Mouse (Mus musculus) kidney, postnatal 0 days (tissue): Measurements from ENCODE around the gene Chd1. TPM values are rescaled to one million over a fixed set of nuclear protein-coding genes. Genes with fewer than 3 reads are reported as not detected.

Experiments used
- ATAC-seq: fragments of 200-750 bp; cut with Nextera tagmentation; replicated peaks from 2 replicates; pipeline ENCODE4 v1.8.0; 2017; ENCODE audit warnings: low read depth, moderate number of reproducible peaks, moderate TSS enrichment, moderate library complexity; ENCODE audit not compliant: low FRiP score
- DNase-seq: peaks from one replicate; pipeline ENCODE4 v3.0.0-alpha.2; 2016; ENCODE audit warnings: low spot score
- H3K27ac ChIP-seq: fragments of 300-500 bp; sonication (generic); 2 replicates; pipeline ENCODE4 v1.5.1; 2014; ENCODE audit warnings: mild to moderate bottlenecking
- H3K27me3 ChIP-seq: fragments of 300-500 bp; sonication (generic); 2 replicates; pipeline ENCODE4 v1.6.1; 2014; ENCODE audit warnings: low read length, mixed read lengths; ENCODE audit not compliant: insufficient read depth
- H3K36me3 ChIP-seq: fragments of 300-500 bp; sonication (generic); 2 replicates; pipeline ENCODE4 v1.6.1; 2014; ENCODE audit warnings: low read length, mixed read lengths; ENCODE audit not compliant: insufficient read depth
- H3K4me1 ChIP-seq: fragments of 300-500 bp; sonication (generic); replicated peaks from 2 replicates; pipeline ENCODE4 v1.6.1; 2014; ENCODE audit warnings: antibody characterized with exemption, low read length, mixed read lengths; ENCODE audit not compliant: insufficient read depth
- H3K4me2 ChIP-seq: fragments of 300-500 bp; sonication (generic); 2 replicates; pipeline ENCODE4 v1.6.1; 2014; ENCODE audit warnings: mild to moderate bottlenecking, low read length, moderate library complexity, mixed read lengths
- H3K4me3 ChIP-seq: fragments of 300-500 bp; sonication (generic); replicated peaks from 2 replicates; pipeline ENCODE4 v1.5.1; 2014; ENCODE audit warnings: low read depth, low read length
- H3K9ac ChIP-seq: fragments of 300-500 bp; sonication (generic); 2 replicates; pipeline ENCODE4 v1.6.1; 2014; ENCODE audit warnings: low read depth, low read length
- H3K9me3 ChIP-seq: fragments of 300-500 bp; sonication (generic); replicated peaks from 2 replicates; pipeline ENCODE4 v1.6.1; 2016; ENCODE audit warnings: low read length, inconsistent platforms, mixed read lengths
- CTCF ChIP-seq: IDR thresholded peaks from 2 replicates; pipeline ENCODE4 v1.5.1; 2016; ENCODE audit warnings: antibody characterized with exemption, low read depth, mild to moderate bottlenecking, moderate library complexity
- WGBS: fragments of 180-500 bp; shearing (Covaris S2); extraction: QIAGEN DNeasy Blood & Tissue Kit; methylation state at CpG from one replicate; pipeline ENCODE4 v1.1.7; 2014; 5-methylcytosine and 5-hydroxymethylcytosine counted together
- polyA plus RNA-seq: library from polyadenylated mRNA; unstranded; fragments of >200 nt; fragmentation: Nextera tagmentation; extraction: Ambion mirVana; gene quantifications from 2 replicates; pipeline ENCODE4 v1.2.1, GENCODE M21; 2015

Chd1 gene
- polyA plus RNA-seq, 1 experiment from 2014 or later, result 23.4 TPM

DNA sequence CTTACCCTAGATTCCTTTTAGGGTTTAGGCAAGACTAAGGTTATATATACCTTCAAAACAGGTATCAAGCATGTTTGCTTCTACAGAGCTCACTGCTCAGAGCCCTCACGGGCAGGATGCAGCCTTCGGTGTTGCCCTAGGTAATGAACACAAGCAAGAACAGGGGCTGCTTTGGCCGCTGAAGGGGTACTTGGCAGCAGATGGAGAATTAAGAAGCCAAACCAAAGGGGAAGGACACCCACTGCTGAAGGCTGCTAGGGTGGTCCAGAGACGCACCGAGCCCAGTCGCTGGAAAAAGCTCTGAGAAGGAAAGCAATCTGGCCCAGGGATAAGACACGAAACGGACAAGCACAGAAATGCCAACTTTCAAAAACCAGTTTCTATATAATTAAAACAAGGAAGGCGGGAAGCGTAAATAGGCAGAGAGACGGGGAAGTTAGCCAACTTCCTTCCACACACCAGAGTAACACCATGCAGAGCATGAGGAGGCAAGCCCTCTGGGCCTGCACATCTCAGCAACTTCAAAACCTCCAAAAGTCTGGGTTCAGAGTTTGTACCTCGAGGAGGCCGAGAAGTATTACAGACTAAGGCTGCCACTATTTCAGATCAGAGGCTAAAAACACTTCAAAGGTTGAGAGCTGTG lies 107.5 kb downstream of the Chd1 start:
- no peak for TF ChIP-seq CTCF
- Histone ChIP-seq H3K9me3 (no peaks in the 10 kb centered on the region), H3K4me1 (peaks cover 26% of the 10 kb centered on the region; the same call in 1 of the 2 replicates), H3K9ac (no peak overlapping the region), H3K4me2 (no peak overlapping the region), H3K4me3 (no peak overlapping the region), H3K36me3 (no peaks in the 10 kb centered on the region), H3K27me3 (no peaks in the 10 kb centered on the region), H3K27ac (no peak overlapping the region)
- no peak for ATAC-seq
- 87% methylated on average over 13 of the region's 13 CpGs for WGBS
- no peak for DNase-seq

DNA sequence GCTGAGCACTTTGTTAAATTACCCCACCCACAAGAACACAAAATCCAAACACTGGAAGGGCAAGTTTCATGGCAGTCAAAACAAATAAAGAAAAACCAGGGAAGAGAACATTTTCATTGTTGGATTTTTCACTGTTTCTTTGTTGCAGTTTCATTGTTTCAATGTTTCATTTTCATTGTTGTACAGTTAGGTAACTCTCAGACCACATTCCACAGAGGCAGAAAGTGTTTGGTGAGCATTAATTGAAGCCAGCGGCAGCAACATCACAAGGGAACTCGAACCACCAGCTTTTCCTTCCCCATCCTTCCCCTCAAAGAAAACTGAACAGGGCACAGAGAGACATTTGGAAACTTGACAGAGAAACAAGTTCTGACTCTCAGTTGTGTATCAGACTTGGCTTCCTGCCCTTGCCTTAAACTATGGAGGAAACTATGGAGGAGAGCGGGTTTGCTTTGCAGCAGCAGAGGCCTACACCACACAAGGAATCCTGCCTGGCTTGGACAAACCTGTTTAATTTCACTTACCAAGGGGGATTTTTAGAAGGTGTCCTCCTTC lies 109.0 kb downstream of the Chd1 start:
- H3K4me3 ChIP-seq, result no peak overlapping the region
- no peaks in the 10 kb centered on the region for H3K9me3 ChIP-seq
- 50% methylated on average over 3 of the region's 3 CpGs for WGBS
- ATAC-seq, result no peak
- no peaks in the 10 kb centered on the region for H3K36me3 ChIP-seq
- peaks cover 24% of the 10 kb centered on the region; the same call in 1 of the 2 replicates for H3K4me1 ChIP-seq
- no peak overlapping the region for H3K27ac ChIP-seq
- no peak for DNase-seq
- no peak overlapping the region for H3K9ac ChIP-seq
- H3K4me2 ChIP-seq, result no peak overlapping the region
- H3K27me3 ChIP-seq, result no peaks in the 10 kb centered on the region
- TF ChIP-seq CTCF, result no peak

DNA sequence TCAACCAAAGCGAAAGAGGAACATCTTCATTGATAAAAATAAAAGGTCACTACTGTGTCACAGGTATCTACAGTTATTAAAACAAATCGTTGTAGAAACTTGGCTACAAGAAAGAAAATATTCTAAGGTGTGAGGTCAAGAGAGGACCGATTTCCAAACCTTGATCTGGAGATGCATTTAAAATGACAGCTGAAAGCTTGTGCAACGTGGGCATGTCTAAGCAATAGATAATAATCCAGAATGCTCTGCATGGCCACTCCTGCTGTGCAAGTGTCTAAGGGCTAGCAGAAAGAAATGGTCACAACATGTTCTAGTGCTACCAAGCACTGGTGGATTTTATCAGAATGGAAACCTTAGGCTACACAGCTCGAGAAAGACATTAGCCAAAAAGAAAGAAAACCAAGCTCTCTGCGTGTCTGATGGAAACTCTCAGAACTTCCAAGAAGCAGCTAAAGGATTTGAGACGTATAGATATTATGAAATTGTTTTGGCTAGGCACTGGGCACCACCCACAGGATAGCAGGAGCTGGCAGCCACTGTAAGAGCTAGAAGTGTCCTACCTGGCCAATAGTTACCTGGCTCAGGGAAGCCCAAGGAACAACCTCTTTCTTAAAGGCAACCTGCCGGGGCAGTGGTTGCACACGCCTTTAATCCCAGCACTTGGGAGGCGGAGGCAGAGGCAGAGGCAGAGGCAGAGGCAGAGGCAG lies 110.7 kb downstream of the Chd1 start:
- H3K27ac ChIP-seq, result no peak overlapping the region
- H3K4me2 ChIP-seq, result no peak overlapping the region
- H3K4me3 ChIP-seq, result no peak overlapping the region
- H3K27me3 ChIP-seq, result no peaks in the 10 kb centered on the region
- no peak overlapping the region for H3K9ac ChIP-seq
- H3K9me3 ChIP-seq, result no peaks in the 10 kb centered on the region
- 0 out of 2 replicates have a peak, but pooled peaks cover 1% of the 10 kb centered on the region for H3K36me3 ChIP-seq
- DNase-seq (no peak), ATAC-seq (no peak)
- 89% methylated on average over 10 of the region's 10 CpGs for whole genome bisulfite sequencing
- no peak for TF ChIP-seq CTCF
- 0 out of 2 replicates have a peak, but pooled peaks cover 10% of the 10 kb centered on the region for H3K4me1 ChIP-seq

DNA sequence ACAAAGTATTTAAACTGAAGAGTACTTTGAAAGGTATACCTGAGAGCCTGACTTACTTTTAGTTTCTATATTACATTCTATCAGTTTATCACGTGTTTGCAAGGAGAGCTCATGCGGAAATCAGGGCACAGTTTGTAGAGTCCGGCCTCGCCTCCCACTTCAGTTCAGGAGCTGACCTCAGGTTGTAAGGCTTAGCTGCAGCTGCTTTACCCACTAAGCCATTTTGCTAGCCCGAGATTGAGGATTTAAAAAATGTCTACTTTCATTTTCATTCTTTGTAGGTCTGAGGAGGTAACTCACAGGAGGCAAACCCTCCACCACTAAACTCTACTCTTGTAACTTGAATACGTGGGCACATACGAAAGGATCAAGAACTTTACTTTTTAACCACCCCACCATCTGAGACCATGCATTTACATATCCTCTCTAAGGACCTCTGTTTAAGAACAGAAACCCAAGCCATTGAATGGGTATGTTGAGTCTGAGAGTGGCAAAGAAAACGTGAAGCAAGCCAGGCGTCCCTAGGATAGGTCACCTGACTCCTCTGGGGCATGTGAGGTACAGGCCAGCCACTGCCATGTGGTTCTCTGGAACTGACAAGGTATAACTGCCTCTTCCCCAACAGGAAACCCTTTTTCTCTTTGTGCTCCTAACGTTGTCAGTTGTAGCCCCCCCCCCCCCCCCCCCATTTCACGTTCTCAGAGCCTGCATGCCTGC lies 111.8 kb downstream of the Chd1 start:
- Histone ChIP-seq H3K9me3 (no peaks in the 10 kb centered on the region), H3K9ac (no peak overlapping the region), H3K4me1 (peaks cover 10% of the 10 kb centered on the region; the same call in 1 of the 2 replicates), H3K27me3 (no peaks in the 10 kb centered on the region), H3K27ac (no peak overlapping the region), H3K4me2 (no peak overlapping the region), H3K36me3 (0 out of 2 replicates have a peak, but pooled peaks cover 5% of the 10 kb centered on the region), H3K4me3 (no peak overlapping the region)
- DNase-seq, result no peak
- no peak for ATAC-seq
- TF ChIP-seq CTCF, result no peak
- WGBS, result 76% methylated on average over 9 of the region's 11 CpGs

DNA sequence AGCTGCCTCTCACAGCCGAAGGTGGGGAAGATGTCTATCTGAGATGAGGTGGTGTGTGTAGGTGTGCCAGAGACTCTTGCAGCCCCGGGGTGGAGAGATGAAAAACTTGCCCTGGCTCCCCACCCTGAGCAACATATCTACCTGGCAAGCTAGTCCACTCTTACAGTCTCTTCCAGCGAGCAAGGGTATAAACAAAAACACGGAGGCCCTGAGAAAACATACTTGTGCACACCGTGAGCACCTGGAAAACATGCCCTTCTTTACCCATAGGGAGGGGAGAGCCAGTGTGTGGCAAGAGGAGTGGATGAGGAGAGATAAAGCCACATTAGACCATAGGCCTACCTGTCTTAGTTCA lies 112.3 kb downstream of the Chd1 start:
- no peak for TF ChIP-seq CTCF
- Histone ChIP-seq H3K9ac (no peak overlapping the region), H3K27ac (no peak overlapping the region), H3K27me3 (no peaks in the 10 kb centered on the region), H3K4me1 (peaks cover 10% of the 10 kb centered on the region; the same call in 1 of the 2 replicates), H3K4me3 (no peak overlapping the region), H3K9me3 (no peaks in the 10 kb centered on the region), H3K4me2 (no peak overlapping the region), H3K36me3 (0 out of 2 replicates have a peak, but pooled peaks cover 5% of the 10 kb centered on the region)
- WGBS, result 82% methylated on average over 5 of the region's 5 CpGs
- DNase-seq (no peak), ATAC-seq (no peak)

DNA sequence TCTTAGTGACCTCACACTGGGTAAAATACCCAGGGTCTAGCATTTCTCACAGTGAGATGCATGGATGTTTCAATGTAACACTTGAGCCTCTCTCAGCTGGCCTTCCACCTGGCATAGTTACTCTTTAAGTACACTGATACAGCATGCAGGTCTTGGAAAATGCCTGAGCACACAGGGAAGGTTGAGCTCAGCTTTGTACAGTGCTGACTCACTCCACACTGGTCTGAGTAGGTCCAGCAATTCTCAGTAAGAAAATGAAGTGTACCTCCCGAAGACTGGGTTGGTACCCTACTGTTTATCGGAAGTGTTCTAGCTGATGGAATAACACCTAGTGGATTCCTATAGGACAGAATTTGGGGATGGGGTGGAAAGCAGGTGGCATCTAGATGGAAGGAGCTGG lies 112.9 kb downstream of the Chd1 start:
- no peak overlapping the region for H3K4me2 ChIP-seq
- no peak for DNase-seq
- no peak overlapping the region for H3K4me3 ChIP-seq
- no peak overlapping the region for H3K27ac ChIP-seq
- 0 out of 2 replicates have a peak, but pooled peaks cover 5% of the 10 kb centered on the region for H3K36me3 ChIP-seq
- TF ChIP-seq CTCF, result no peak
- no peaks in the 10 kb centered on the region for H3K27me3 ChIP-seq
- 95% methylated on average over 2 of the region's 2 CpGs for WGBS
- H3K9ac ChIP-seq, result no peak overlapping the region
- ATAC-seq, result 0 out of 2 replicates have a peak, but pooled peaks have one; percentile 12
- peaks cover 10% of the 10 kb centered on the region; the same call in 1 of the 2 replicates for H3K4me1 ChIP-seq
- no peaks in the 10 kb centered on the region for H3K9me3 ChIP-seq
